Mouse (Mus musculus): ENCODE measurements around the gene Gdf3. TPM values are rescaled to one million over a fixed set of nuclear protein-coding genes. Genes with fewer than 3 reads are reported as not detected.

The Gdf3 gene
- polyA plus RNA-seq, 1 experiment from 2014 or later: not detected

GRCm38 (mm10) chr6:122556959-122557561, 52.8 kb downstream of the Gdf3 start:
- Histone ChIP-seq H3K27me3 (ENCODE audit: control insufficient read depth, insufficient read depth, low read length) (no peaks in the 10 kb centered on the region), H3K4me1 (ENCODE audit: control insufficient read depth, insufficient read depth, low read length) (no peaks in the 10 kb centered on the region), H3K4me2 (ENCODE audit: low read depth, low read length) (no peak overlapping the region), H3K9me3 (replicated peaks; ENCODE audit: control insufficient read depth, low read length) (no peaks in the 10 kb centered on the region), H3K27ac (replicated peaks; ENCODE audit: low read depth, low read length) (no peak overlapping the region), H3K36me3 (replicated peaks; ENCODE audit: control insufficient read depth, insufficient read depth, low read depth, low read length) (no peaks in the 10 kb centered on the region), H3K9ac (replicated peaks; ENCODE audit: low read length) (no peak overlapping the region), H3K4me3 (ENCODE audit: low read depth, low read length) (no peak overlapping the region)
- peak; percentile 82 for DNase-seq (ENCODE audit: low spot score)
- ATAC-seq (replicated peaks; ENCODE audit: insufficient number of reproducible peaks, low FRiP score, low TSS enrichment, low read depth): no peak
- 25% methylated on average over 15 of the region's 15 CpGs for WGBS

Other genes with a start within 250 kb of the Gdf3 start
- 50.8 and 62.3 TPM in 2 replicates for gene Rimklb, start 111.3 kb downstream of the Gdf3 start, polyA plus RNA-seq (2014; fragmentation: Nextera tagmentation; extraction: Ambion mirVana)
- 0.60 and 1.9 TPM in 2 replicates for gene Mfap5, start 104.2 kb downstream of the Gdf3 start, polyA plus RNA-seq (2014; fragmentation: Nextera tagmentation; extraction: Ambion mirVana)
- gene Aicda, start 56.3 kb downstream of the Gdf3 start, polyA plus RNA-seq (2014; fragmentation: Nextera tagmentation; extraction: Ambion mirVana): 0.17 TPM in 1 of 2 replicates, not detected in the other
- 1.0 and 2.6 TPM in 2 replicates for gene Apobec1, start 7.6 kb downstream of the Gdf3 start, polyA plus RNA-seq (2014; fragmentation: Nextera tagmentation; extraction: Ambion mirVana)
- not detected in 2 replicates for gene Dppa3, start 16.3 kb upstream of the Gdf3 start, polyA plus RNA-seq (2014; fragmentation: Nextera tagmentation; extraction: Ambion mirVana)
- gene Nanog, start 97.4 kb upstream of the Gdf3 start, polyA plus RNA-seq (2014; fragmentation: Nextera tagmentation; extraction: Ambion mirVana): 0.13 and 0.14 TPM in 2 replicates
- 32.7 and 35.1 TPM in 2 replicates for gene Slc2a3, start 191.6 kb upstream of the Gdf3 start, polyA plus RNA-seq (2014; fragmentation: Nextera tagmentation; extraction: Ambion mirVana)
- gene Foxj2, start 209.8 kb upstream of the Gdf3 start, polyA plus RNA-seq (2014; fragmentation: Nextera tagmentation; extraction: Ambion mirVana): 4.0 TPM in 2 replicates
- gene C3ar1, start 246.1 kb upstream of the Gdf3 start, polyA plus RNA-seq (2014; fragmentation: Nextera tagmentation; extraction: Ambion mirVana): 1.9 and 2.3 TPM in 2 replicates

Measured in embryonic facial prominence, embryonic 11.5 days (tissue).